In the genomic region with DNA sequence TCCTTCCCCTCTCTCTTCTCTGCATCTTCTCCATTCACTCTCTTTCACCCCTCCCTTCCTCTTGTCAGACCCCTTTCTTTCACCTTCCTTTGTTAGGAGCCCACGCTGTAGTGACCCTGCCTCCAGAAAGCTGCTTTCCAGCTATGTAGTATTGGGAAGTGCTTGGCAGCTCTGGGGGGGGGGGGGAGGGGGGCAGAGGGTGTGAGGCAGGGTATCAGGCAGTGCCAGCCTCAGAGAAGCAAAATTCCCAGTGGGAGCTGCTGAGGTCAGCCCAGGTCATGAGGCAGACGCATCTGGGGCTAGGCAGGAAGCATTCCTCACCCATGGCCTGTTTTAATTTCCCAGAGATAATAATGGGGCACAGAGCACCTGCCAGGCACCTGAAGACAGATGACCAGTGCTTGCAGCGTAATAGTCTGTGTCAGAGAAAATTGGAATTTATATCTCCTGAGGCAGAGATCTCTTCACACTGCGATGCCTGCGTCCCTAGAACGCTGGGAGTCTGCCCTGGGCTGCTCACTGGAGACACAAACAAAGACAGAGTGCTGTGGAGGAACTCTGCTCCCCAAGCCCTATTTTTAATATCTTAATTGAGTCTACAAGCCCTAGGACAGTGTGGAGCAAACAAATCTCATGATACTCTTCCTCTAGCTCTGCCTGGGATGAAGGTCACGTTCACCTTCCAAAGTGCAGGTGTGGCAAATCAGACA, we compare ENCODE assay signal across 17 mouse cellular contexts. TPM values are rescaled to one million over a fixed set of nuclear protein-coding genes. Genes with fewer than 3 reads are reported as not detected.
DNase-seq lines count a peak whose midpoint lies in the region; ATAC-seq and TF ChIP-seq lines count a peak whose summit lies in the region.
"Had no signal": no experiment of that assay in that cellular context is flagged by ENCODE, and none has a peak within 500 bp of the region (broad histone marks: within the 10 kb centered on the region; RNA-seq: fewer than 3 reads in every experiment).

No protein-coding gene starts in this region.

- no peak overlapping the region for H3K4me3 ChIP-seq in embryonic facial prominence, embryonic 10.5 days
- H3K4me3 ChIP-seq in hindbrain, postnatal 0 days (ENCODE audit: low read length), result no peak overlapping the region
- no peak overlapping the region for H3K4me3 ChIP-seq in midbrain, postnatal 0 days (ENCODE audit: low read depth, low read length)
- H3K4me3 ChIP-seq: gastrocnemius, adult 2 months; intestine, embryonic 15.5 days; limb, embryonic 12.5 days had no signal

- peaks cover 20% of the 10 kb centered on the region for H3K4me1 ChIP-seq in embryonic facial prominence, embryonic 10.5 days
- H3K4me1 ChIP-seq in hindbrain, postnatal 0 days (ENCODE audit: insufficient read depth, low read length), result 0 out of 2 replicates have a peak, but pooled peaks cover 4% of the 10 kb centered on the region
- H3K4me1 ChIP-seq in midbrain, postnatal 0 days (ENCODE audit: insufficient read depth, low read length), result peaks cover 9% of the 10 kb centered on the region; the same call in 1 of the 2 replicates
- H3K4me1 ChIP-seq: intestine, embryonic 15.5 days had no signal

- no peaks in the 10 kb centered on the region for H3K9me3 ChIP-seq in embryonic facial prominence, embryonic 10.5 days
- no peaks in the 10 kb centered on the region for H3K9me3 ChIP-seq in hindbrain, postnatal 0 days (ENCODE audit: low read length)
- H3K9me3 ChIP-seq in midbrain, postnatal 0 days (ENCODE audit: low read length), result no peaks in the 10 kb centered on the region
- H3K9me3 ChIP-seq: intestine, embryonic 15.5 days; limb, embryonic 12.5 days had no signal

- TF ChIP-seq CTCF in hindbrain, postnatal 0 days (IDR thresholded peaks at IDR 0.05; ENCODE audit: low read depth), result no peak
- no peak for TF ChIP-seq CTCF in midbrain, postnatal 0 days (IDR thresholded peaks at IDR 0.05)

- no peaks in the 10 kb centered on the region for H3K36me3 ChIP-seq in embryonic facial prominence, embryonic 10.5 days (replicated peaks)
- H3K36me3 ChIP-seq in hindbrain, postnatal 0 days (ENCODE audit: insufficient read depth, low read length), result no peaks in the 10 kb centered on the region
- no peaks in the 10 kb centered on the region for H3K36me3 ChIP-seq in midbrain, postnatal 0 days (ENCODE audit: insufficient read depth, low read length)
- H3K36me3 ChIP-seq: intestine, embryonic 15.5 days; limb, embryonic 12.5 days had no signal

- H3K27me3 ChIP-seq in embryonic facial prominence, embryonic 10.5 days (replicated peaks; ENCODE audit: low read depth, poor library complexity, severe bottlenecking), result peaks cover 2% of the 10 kb centered on the region; the same call in 1 of the 2 replicates
- H3K27me3 ChIP-seq in hindbrain, postnatal 0 days (ENCODE audit: insufficient read depth, low read length), result no peaks in the 10 kb centered on the region
- no peaks in the 10 kb centered on the region for H3K27me3 ChIP-seq in midbrain, postnatal 0 days (ENCODE audit: insufficient read depth, low read length)
- H3K27me3 ChIP-seq: intestine, embryonic 15.5 days had no signal

- intact Hi-C loops in left cerebral cortex, postnatal 10 days (cut with DNase I), result no loop called here
- intact Hi-C loops in heart, postnatal 25 days (cut with DNase I), result no loop called here

- no peak overlapping the region; the same call in 1 of the 2 replicates for H3K9ac ChIP-seq in hindbrain, postnatal 0 days (replicated peaks; ENCODE audit: low read length)
- H3K9ac ChIP-seq in midbrain, postnatal 0 days (replicated peaks; ENCODE audit: low read length, poor library complexity, severe bottlenecking), result no peak overlapping the region
- H3K9ac ChIP-seq: forebrain, postnatal 0 days; intestine, embryonic 15.5 days; limb, embryonic 12.5 days; lung, embryonic 14.5 days had no signal

- ATAC-seq in hindbrain, postnatal 0 days, result 0 out of 2 replicates have a peak, but pooled peaks have one; percentile 40
- no peak for ATAC-seq in midbrain, postnatal 0 days (ENCODE audit: low FRiP score)
- ATAC-seq: forebrain, postnatal 0 days; intestine, embryonic 15.5 days had no signal

- peak; percentile 14 for DNase-seq in embryo, embryonic 9.5 days (ENCODE audit: extremely low spot score)
- DNase-seq in embryo, embryonic 10 days (ENCODE audit: low spot score), result no peak
- no peak for DNase-seq in embryonic facial prominence, embryonic 10.5 days (ENCODE audit: low spot score)
- DNase-seq in hindbrain, postnatal 0 days (ENCODE audit: low spot score), result no peak
- no peak for DNase-seq in midbrain, postnatal 0 days (ENCODE audit: low spot score)
- no peak for DNase-seq in thymus, postnatal 14 days
- DNase-seq in left cerebral cortex, postnatal 10 days (ENCODE audit: extremely low spot score in 1 of 2, low spot score in 2 of 2), result no peak
- DNase-seq in heart, postnatal 25 days (ENCODE audit: low spot score), result no peak
- DNase-seq: adrenal gland, postnatal 36 days; gastrocnemius, adult 2 months; heart, adult 18-20 months; lung, embryonic 14.5 days had no signal

- no peak overlapping the region for H3K4me2 ChIP-seq in hindbrain, postnatal 0 days (ENCODE audit: low read depth, low read length)
- H3K4me2 ChIP-seq in midbrain, postnatal 0 days (ENCODE audit: low read depth, low read length, poor library complexity, severe bottlenecking), result no peak overlapping the region
- H3K4me2 ChIP-seq: intestine, embryonic 15.5 days; limb, embryonic 12.5 days; lung, embryonic 14.5 days had no signal

- H3K27ac ChIP-seq in embryonic facial prominence, embryonic 10.5 days (replicated peaks), result peak overlapping the region; percentile 59; the same call in 1 of the 2 replicates
- peak overlapping the region; percentile 65; the same call in 1 of the 2 replicates for H3K27ac ChIP-seq in hindbrain, postnatal 0 days
- H3K27ac ChIP-seq in midbrain, postnatal 0 days (ENCODE audit: low read depth, low read length), result peak overlapping the region; percentile 67
- H3K27ac ChIP-seq: gastrocnemius, adult 2 months; intestine, embryonic 15.5 days; limb, embryonic 12.5 days had no signal

- 55% methylated on average over 7 of the region's 7 CpGs for WGBS in embryonic facial prominence, embryonic 10.5 days
- WGBS in hindbrain, postnatal 0 days, result 46% methylated on average over 7 of the region's 7 CpGs
- WGBS in midbrain, postnatal 0 days, result 42% methylated on average over 7 of the region's 7 CpGs

RNA-seq across cellular contexts. Expression of a gene that starts 5.8 kb away (rescaled TPM):
- not detected in 2 replicates for polyA plus RNA-seq in embryonic facial prominence, embryonic 10.5 days (2016; fragmentation: Nextera tagmentation; extraction: Ambion mirVana)
- not detected in 2 replicates for total RNA-seq in hindbrain, postnatal 0 days (2014; rRNA removed)
- not detected in 2 replicates for polyA plus RNA-seq in hindbrain, postnatal 0 days (2015; fragmentation: Nextera tagmentation; extraction: Ambion mirVana)
- not detected in 2 replicates for total RNA-seq in midbrain, postnatal 0 days (2014; rRNA removed)
- polyA plus RNA-seq in midbrain, postnatal 0 days (2015; fragmentation: Nextera tagmentation; extraction: Ambion mirVana), result not detected in 2 replicates
- not detected for total RNA-seq in left cerebral cortex, postnatal 10 days (2021)
- total RNA-seq in heart, postnatal 25 days (2021), result not detected
- total RNA-seq: adrenal gland, postnatal 36 days; forebrain, postnatal 0 days; gastrocnemius, adult 2 months; heart, adult 18-20 months; layer of hippocampus, adult 18-20 months had no signal
- polyA plus RNA-seq: forebrain, postnatal 0 days; heart, postnatal 0 days; limb, embryonic 12.5 days; lung, embryonic 14.5 days had no signal
